In genomic region chr4:63870678-63871077, GRCm38 (mm10) we compare ENCODE assay signal across 40 mouse cellular contexts. TPM values are rescaled to one million over a fixed set of nuclear protein-coding genes. Genes with fewer than 3 reads are reported as not detected.
"Had no signal": no experiment of that assay in that cellular context is flagged by ENCODE, and none has a peak within 500 bp of the region (broad histone marks: within the 10 kb centered on the region; RNA-seq: fewer than 3 reads in every experiment).

No protein-coding gene starts in this region.

- H3K27me3 ChIP-seq: heart, embryonic 13.5 days; heart, embryonic 15.5 days; hindbrain, embryonic 12.5 days; hindbrain, embryonic 13.5 days; hindbrain, embryonic 15.5 days; intestine, embryonic 15.5 days; kidney, embryonic 15.5 days had no signal

- H3K9ac ChIP-seq: heart, embryonic 12.5 days; heart, embryonic 13.5 days; heart, embryonic 15.5 days; hindbrain, embryonic 12.5 days; hindbrain, embryonic 13.5 days; hindbrain, embryonic 14.5 days; hindbrain, embryonic 15.5 days; intestine, embryonic 15.5 days; kidney, embryonic 15.5 days had no signal

- H3K9me3 ChIP-seq: heart, embryonic 10.5 days; heart, embryonic 12.5 days; heart, embryonic 13.5 days; heart, embryonic 15.5 days; hindbrain, embryonic 10.5 days; hindbrain, embryonic 12.5 days; hindbrain, embryonic 13.5 days; hindbrain, embryonic 15.5 days; intestine, embryonic 15.5 days; kidney, embryonic 15.5 days had no signal

- H3K36me3 ChIP-seq: heart, embryonic 10.5 days; heart, embryonic 12.5 days; heart, embryonic 13.5 days; heart, embryonic 15.5 days; hindbrain, embryonic 10.5 days; hindbrain, embryonic 12.5 days; hindbrain, embryonic 13.5 days; hindbrain, embryonic 15.5 days; intestine, embryonic 15.5 days; kidney, embryonic 15.5 days had no signal

- H3K4me3 ChIP-seq: heart, embryonic 10.5 days; heart, embryonic 12.5 days; heart, embryonic 13.5 days; heart, embryonic 15.5 days; hindbrain, embryonic 10.5 days; hindbrain, embryonic 12.5 days; hindbrain, embryonic 13.5 days; hindbrain, embryonic 15.5 days; intestine, embryonic 15.5 days; kidney, embryonic 15.5 days; layer of hippocampus, adult 2 months; left cerebral cortex, adult 2 months had no signal

- H3K4me1 ChIP-seq: heart, embryonic 10.5 days; heart, embryonic 12.5 days; heart, embryonic 13.5 days; heart, embryonic 15.5 days; hindbrain, embryonic 10.5 days; hindbrain, embryonic 12.5 days; hindbrain, embryonic 13.5 days; hindbrain, embryonic 15.5 days; intestine, embryonic 15.5 days; kidney, embryonic 15.5 days had no signal

- H3K27ac ChIP-seq: heart, embryonic 10.5 days; heart, embryonic 13.5 days; heart, embryonic 15.5 days; hindbrain, embryonic 10.5 days; hindbrain, embryonic 12.5 days; hindbrain, embryonic 13.5 days; hindbrain, embryonic 14.5 days; hindbrain, embryonic 15.5 days; hindbrain, postnatal 0 days; intestine, embryonic 15.5 days; kidney, embryonic 15.5 days; kidney, postnatal 0 days; layer of hippocampus, adult 2 months; left cerebral cortex, adult 2 months had no signal

- H3K4me2 ChIP-seq: heart, embryonic 11.5 days; heart, embryonic 12.5 days; heart, embryonic 13.5 days; heart, embryonic 15.5 days; hindbrain, embryonic 12.5 days; hindbrain, embryonic 13.5 days; hindbrain, embryonic 14.5 days; hindbrain, embryonic 15.5 days; intestine, embryonic 15.5 days; kidney, embryonic 15.5 days had no signal

- DNase-seq: heart, postnatal 10 days; heart, postnatal 14 days; heart, postnatal 36 days; heart, postnatal 4 days; kidney, adult 11 months; kidney, adult 18-20 months; kidney, adult 2 months; kidney, adult 9 months; kidney, postnatal 10 days; kidney, postnatal 14 days; kidney, postnatal 25 days; kidney, postnatal 36 days; kidney, postnatal 4 days; layer of hippocampus, adult 9-11 months; layer of hippocampus, postnatal 36 days had no signal

RNA-seq across cellular contexts. Expression of gene Tnfsf8, which starts 9.5 kb away (rescaled TPM):
- total RNA-seq: heart, postnatal 10 days; heart, postnatal 14 days; heart, postnatal 25 days; heart, postnatal 36 days; heart, postnatal 4 days; hindbrain, postnatal 0 days; layer of hippocampus, adult 18-20 months; layer of hippocampus, adult 2 months; layer of hippocampus, postnatal 10 days; layer of hippocampus, postnatal 14 days; layer of hippocampus, postnatal 25 days; layer of hippocampus, postnatal 36 days; left cerebral cortex, adult 18-20 months; left cerebral cortex, adult 2 months had no signal
- polyA plus RNA-seq: heart, embryonic 10.5 days; heart, embryonic 11.5 days; heart, embryonic 12.5 days; heart, embryonic 13.5 days; heart, postnatal 0 days; hindbrain, embryonic 10.5 days; hindbrain, embryonic 11.5 days; hindbrain, embryonic 12.5 days; hindbrain, embryonic 14.5 days; hindbrain, embryonic 15.5 days; kidney, embryonic 14.5 days; kidney, embryonic 15.5 days; kidney, postnatal 0 days had no signal
